Mouse (Mus musculus) mesoderm, embryonic 11.5 days (tissue): ENCODE measurements at regions not wholly inside any gene's neighbourhood (a gene's known extent, or its start where the extent isn't known, plus 50 kb on each side); places are given as distances from the start of the nearest gene placed in this dataset.
A peak's percentile ranks its signal among the peaks of the same experiment; 100 is the strongest.

Experiments used
- DNase-seq: peaks from one replicate; pipeline ENCODE4 v3.0.0-alpha.2; 2012; ENCODE audit warnings: low read depth, low spot score

GRCm38 (mm10) chr9:41223406-41223805 is 61.9 kb upstream of the Ubash3b start:
- no peak for DNase-seq

DNA sequence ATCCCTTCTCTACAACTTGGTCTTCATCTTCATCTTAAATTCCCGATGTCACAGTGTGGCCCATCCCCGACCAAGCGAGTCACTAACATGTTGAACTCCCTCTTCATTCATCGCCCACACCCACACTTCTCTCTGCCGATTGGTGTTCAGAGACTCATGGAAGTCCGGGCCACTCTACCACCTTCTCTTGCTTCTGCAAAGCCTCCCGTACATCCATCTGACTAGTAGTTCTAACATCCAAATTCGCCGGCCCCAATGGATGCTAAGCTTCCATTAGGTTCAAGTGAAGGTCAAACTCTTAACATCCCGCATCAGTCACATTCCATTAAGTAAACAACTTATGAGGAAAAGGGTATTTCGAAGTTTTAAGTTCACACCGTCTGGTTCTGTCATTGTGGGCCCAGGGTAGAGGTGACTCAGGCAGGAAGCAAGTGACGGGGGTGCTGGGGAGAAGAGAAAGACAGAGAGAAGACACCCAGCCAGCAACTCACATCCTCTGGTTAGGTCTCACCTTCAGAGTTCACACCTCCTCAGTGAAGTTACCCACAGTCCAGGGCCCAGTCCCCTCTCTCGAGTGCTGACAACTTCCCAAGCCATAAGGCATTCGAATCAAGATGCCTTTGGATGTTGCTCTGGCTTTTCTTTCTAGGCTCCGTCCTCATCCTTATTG is 61.0 kb upstream of the Ubash3b start:
- DNase-seq: no peak

GRCm38 (mm10) chr9:41221110-41221790 is 59.8 kb upstream of the Ubash3b start:
- DNase-seq: no peak

- no peak for DNase-seq
Measured at GRCm38 (mm10) chr9:41220105-41220669, 58.7 kb upstream of the Ubash3b start.

- no peak for DNase-seq
Measured at GRCm38 (mm10) chr9:41218702-41219101, 57.2 kb upstream of the Ubash3b start.

DNA sequence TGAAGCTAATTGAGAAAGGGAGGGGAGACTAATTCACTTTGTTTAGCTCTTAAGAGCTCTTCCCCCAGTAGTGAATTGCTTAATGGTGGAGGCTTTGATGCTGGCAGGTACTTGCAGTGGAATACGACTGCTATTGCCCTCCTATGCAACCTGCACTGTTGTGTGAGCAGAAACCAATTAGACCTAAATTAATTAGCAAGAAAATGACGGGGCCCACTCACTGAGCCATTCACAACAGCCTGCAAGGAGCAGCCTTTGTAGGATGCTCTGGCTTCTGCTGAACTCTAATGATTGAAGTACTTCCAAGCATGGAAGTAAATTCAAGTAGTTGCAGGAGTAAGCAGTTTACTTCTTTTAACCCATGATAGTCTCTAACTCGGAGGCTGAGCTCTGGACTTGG is 54.8 kb upstream of the Ubash3b start:
- no peak for DNase-seq

- no peak for DNase-seq
Measured at GRCm38 (mm10) chr9:41215026-41215425, 53.5 kb upstream of the Ubash3b start.

DNA sequence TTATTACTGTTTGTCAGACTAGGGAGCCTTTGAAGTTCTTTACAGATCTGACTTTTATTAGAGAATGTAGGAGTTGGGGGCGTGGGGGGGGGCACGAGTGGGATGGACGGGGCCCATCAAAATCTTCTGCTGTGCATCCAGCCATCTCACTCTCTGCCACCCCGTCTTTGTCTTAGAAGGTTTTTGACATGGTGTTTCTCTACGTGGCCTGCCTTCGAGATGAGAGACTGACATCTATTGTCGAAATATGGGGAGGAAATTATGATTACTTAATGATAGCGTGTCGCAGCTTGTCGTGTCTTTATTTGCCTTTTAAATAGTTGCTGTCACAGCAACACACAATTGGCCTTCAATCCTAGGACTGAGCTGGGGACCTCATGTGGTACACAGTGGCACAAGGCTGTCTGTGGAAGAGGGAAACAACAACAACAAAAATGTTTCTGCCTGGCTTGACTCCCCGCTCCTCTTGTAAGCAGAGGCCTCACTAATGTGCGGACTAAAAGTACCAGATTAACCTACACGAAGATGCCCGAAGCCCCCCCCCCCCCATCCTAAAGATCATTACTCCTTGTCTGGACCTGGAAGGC is 51.5 kb upstream of the Ubash3b start:
- DNase-seq: no peak

DNA sequence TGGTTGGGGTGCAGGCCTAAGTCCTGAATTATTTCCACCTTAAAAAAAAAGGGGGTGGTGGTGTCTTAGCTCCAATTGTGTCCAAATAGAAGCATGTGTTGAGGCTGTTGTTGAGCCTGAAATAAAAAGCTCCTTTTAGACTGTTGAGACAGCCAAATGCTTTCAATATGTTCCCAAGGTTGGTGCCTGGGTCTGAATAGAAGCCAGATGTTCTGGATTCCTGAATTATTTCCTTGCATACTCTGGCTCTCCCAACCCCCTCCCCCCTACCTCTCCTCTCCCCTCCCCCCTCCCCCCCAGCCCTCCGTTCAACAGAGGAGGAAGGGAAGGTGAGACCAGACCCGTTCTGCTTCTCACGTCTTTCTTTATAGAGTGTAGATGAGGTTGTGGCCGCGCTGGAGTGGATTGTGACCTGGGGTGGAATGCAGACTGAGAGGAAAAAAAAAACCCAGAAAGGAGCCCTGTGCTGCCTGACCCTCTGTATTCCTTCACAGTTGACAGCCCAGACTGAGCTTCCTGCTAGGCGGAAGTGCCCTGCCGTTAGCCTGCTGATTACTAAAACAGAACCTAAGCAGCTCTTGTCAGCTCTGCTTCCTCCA is 50.9 kb upstream of the Ubash3b start:
- DNase-seq: peak; percentile 80

- no peak for DNase-seq
Measured at GRCm38 (mm10) chr9:41211865-41212302, 50.4 kb upstream of the Ubash3b start.
